Mouse (Mus musculus): ENCODE results near the gene Vmn2r5.
"Not testable (repeated sequence)": the region's sequence is repeated elsewhere in the genome, so short reads cannot be mapped to it uniquely, and the experiment has no call there.

The Vmn2r5 gene

DNA sequence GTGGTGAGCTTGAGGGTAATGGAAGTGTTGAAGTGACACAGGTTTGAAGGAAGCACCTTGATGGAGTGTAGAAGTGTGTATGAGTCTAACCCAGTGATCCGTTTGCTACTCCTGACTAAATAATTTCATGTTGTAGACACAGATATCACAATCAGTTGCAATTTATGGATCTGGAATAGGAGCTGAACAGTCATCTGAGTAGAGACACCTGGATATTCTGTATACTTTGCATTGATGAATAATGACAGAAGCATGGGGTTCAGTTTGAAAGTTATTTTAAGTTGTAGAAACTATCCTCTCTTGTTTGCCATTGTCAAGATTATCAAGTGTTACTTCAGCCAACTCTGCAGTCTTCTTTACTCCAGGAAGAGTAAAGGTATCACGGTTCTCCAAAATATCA lies at the start of gene Vmn2r5:
Vmn2r5 (minus strand) TSS at position 101 of the 400 bp plus-strand sequence.
- not testable (repeated sequence) for DNase-seq (ENCODE audit: extremely low spot score)

DNA sequence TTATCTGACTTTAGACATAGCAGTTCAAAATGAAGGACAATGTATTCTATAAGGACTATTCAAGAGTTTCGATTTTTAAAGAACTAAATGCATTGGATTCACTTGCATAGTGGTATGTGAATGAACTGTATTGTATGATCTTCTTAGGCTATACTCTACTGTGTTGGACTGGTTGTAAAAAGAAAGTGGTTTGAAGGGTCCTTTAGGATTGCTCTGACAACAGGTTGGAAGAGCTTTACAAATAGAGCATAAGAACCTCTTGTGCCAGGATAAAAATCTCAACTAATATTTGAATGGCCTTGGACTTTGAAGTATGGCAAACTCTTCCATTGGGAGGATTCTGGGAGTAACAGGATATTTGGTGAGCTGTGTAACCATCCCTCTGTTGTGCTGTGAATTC lies 13.9 kb upstream of the Vmn2r5 start:
- DNase-seq (ENCODE audit: extremely low spot score), result not testable (repeated sequence)
